Mouse (Mus musculus): Measurements from ENCODE around the gene Fmc1.

The Fmc1 gene

DNA sequence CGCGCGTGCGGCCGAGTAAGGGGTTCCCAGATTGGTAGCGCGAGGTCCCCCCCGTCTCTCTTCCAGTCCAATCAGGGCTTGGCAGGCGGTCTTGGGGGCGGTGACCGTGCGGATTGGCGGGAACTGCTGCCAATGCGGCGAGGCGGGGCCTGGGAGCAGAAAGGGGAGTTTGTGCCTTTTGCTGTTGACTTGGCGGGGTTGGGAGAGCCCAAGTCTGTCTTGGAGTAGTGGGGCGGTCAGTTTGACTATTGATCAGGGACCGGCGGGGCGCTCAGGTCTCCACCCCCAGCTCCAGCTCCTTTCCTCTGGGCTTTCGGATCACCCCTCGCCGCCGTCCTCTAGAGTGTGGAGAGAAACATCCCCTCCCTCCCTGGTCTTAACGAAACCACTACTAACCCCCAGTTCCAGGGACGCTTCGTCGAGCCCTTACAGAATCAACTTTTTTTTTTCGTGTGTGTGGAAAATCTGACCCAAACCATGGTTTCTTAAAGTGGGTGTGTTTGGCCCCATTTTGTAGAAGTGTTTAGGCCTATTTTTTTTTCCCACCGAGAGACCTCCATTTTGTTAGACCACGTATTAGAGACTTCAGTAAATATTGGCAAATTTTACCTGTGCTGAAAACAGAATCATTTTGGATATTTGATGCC, 18.8 kb downstream of the Fmc1 start:
- peak; percentile 92 for DNase-seq (ENCODE audit: low read depth, low spot score)

DNA sequence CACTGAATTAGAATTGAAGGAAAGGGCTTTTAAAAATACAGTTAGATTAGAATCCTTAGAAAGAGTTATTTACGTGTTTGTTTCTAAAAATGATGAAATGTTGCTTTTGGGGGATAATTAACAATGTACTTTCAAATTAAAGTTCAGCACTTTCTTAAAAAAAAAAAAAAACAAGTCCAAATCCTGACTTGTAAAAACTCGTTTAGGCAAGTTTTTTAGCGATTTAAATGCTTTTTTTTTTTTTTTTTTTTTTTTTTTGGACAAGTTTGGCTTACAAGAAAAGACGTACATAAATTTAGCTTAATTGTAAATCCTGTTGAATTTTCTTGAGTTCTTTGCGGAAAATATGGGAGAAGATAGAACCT, 19.3 kb downstream of the Fmc1 start:
- DNase-seq (ENCODE audit: low read depth, low spot score) = no peak

DNA sequence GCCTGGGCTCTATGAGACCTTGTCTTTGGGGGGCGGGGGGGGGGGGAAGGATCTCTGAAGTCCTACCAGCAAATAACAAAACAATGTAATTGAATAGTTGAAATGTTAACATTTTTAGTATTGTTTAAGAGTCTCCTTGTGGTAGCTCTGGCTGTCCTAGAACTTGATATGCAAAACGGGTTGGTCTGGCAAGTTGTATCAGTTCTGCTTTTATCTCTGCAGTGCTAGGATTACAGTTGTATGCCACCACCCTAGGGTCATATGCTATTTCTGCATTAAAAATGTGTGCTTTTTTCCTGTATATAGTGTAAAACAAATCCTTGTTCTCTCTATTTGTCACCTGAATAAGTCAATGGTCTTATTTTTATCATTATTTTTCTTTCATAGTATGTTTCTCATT, 42.8 kb downstream of the Fmc1 start:
- no peak for DNase-seq (ENCODE audit: low read depth, low spot score)

DNA sequence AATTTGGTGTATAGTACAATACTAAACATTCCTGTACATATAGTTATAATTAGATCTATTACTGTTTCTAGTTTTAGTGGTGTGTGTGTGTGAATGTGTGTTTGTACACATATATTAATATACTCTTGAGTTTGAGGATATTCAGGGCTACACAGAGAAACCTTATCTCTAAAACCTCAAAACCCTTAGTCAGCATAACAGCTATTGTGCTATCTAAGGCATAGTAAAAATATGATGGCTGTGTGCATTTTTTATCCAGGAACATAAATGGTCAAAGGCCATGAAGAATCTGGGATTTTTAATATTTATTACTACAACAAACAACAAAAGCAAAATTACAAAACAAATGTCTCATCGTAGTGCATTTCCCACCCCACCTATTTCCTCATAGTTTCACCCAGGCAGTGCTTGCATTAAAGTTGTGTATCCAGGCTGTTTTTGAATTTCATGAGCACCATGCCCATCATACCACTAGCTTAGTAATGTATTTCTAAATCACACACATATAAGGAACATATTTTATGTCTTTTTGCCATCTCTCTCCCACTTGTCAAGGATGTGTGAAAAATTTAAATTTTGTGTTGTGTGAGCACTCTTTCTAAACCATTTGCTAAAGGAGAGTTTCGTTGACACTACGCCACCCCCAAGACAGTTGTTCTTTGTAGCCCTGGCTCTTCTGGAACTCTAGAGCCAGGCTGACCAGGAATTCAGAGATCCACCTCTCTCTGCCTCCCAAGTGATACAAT, 47.0 kb downstream of the Fmc1 start:
- no peak for DNase-seq (ENCODE audit: low read depth, low spot score)

DNA sequence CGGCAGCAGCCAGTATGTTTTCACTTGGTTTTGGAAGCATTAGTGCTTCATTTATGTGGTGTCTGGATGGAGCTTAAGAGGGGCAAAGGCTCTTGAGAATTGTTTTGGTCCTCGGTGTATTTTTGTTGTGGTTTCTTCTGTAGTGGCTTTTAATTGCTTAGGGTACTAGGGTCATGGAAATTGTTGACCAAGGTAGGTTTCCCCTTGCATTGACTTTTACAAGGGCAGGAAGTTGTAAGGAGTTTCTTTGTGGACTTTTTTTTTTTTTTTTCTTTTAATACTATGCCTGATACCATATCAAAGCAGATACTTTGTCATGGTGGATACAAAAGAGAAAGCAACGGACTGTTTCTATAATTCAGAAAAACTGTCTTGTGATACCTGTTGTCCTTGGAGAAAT, 48.4 kb downstream of the Fmc1 start:
- DNase-seq (ENCODE audit: low read depth, low spot score) = no peak
